Mouse (Mus musculus): ENCODE results near the gene Gpr153. TPM values are rescaled to one million over a fixed set of nuclear protein-coding genes. Genes with fewer than 3 reads are reported as not detected.

Gene Gpr153
- polyA plus RNA-seq, 1 experiment from 2014 or later = 2.9 TPM

- TF ChIP-seq CTCF (IDR thresholded peaks at IDR 0.05; ENCODE audit: low read depth) = no peak
- H3K27me3 ChIP-seq (replicated peaks; ENCODE audit: control insufficient read depth, insufficient read depth, low read length) = peaks cover 66% of the 10 kb centered on the region
Measured at GRCm38 (mm10) chr4:152282721-152283120, 8.7 kb downstream of the Gpr153 start.

GRCm38 (mm10) chr4:152283186-152283950 is 9.3 kb downstream of the Gpr153 start:
- WGBS = 7% methylated on average over 70 of the region's 70 CpGs
- Histone ChIP-seq H3K4me2 (replicated peaks; ENCODE audit: low read depth) (peak overlapping the region; percentile 46), H3K27ac (ENCODE audit: low read depth, low read length) (no peak overlapping the region), H3K4me3 (ENCODE audit: low read depth, low read length) (peak overlapping the region; percentile 18), H3K36me3 (ENCODE audit: control insufficient read depth, insufficient read depth) (no peaks in the 10 kb centered on the region; the same call in 1 of the 2 replicates), H3K9me3 (ENCODE audit: control insufficient read depth) (no peaks in the 10 kb centered on the region), H3K27me3 (replicated peaks; ENCODE audit: control insufficient read depth, insufficient read depth, low read length) (peaks cover 73% of the 10 kb centered on the region), H3K4me1 (replicated peaks; ENCODE audit: control insufficient read depth, insufficient read depth, low read length) (no peaks in the 10 kb centered on the region), H3K9ac (ENCODE audit: low read depth, low read length) (no peak overlapping the region)
- peak; percentile 98 for TF ChIP-seq CTCF (IDR thresholded peaks at IDR 0.05; ENCODE audit: low read depth)
- ATAC-seq = peak; percentile 79

More at GRCm38 (mm10) chr4:152282721-152283120, 8.7 kb downstream of the Gpr153 start:
- Histone ChIP-seq H3K36me3 (ENCODE audit: control insufficient read depth, insufficient read depth) (no peaks in the 10 kb centered on the region; the same call in 1 of the 2 replicates), H3K4me3 (ENCODE audit: low read depth, low read length) (peak overlapping the region; percentile 18), H3K4me1 (replicated peaks; ENCODE audit: control insufficient read depth, insufficient read depth, low read length) (no peaks in the 10 kb centered on the region), H3K9ac (ENCODE audit: low read depth, low read length) (no peak overlapping the region; the same call in 1 of the 2 replicates), H3K4me2 (replicated peaks; ENCODE audit: low read depth) (peak overlapping the region; percentile 46), H3K9me3 (ENCODE audit: control insufficient read depth) (no peaks in the 10 kb centered on the region), H3K27ac (ENCODE audit: low read depth, low read length) (no peak overlapping the region)
- ATAC-seq = no peak
- WGBS = 21% methylated on average over 34 of the region's 34 CpGs

- no peak for ATAC-seq
- Histone ChIP-seq H3K4me2 (replicated peaks; ENCODE audit: low read depth) (no peak overlapping the region), H3K27me3 (replicated peaks; ENCODE audit: control insufficient read depth, insufficient read depth, low read length) (peaks cover 85% of the 10 kb centered on the region), H3K36me3 (ENCODE audit: control insufficient read depth, insufficient read depth) (no peaks in the 10 kb centered on the region; the same call in 1 of the 2 replicates), H3K9ac (ENCODE audit: low read depth, low read length) (no peak overlapping the region), H3K27ac (ENCODE audit: low read depth, low read length) (no peak overlapping the region), H3K9me3 (ENCODE audit: control insufficient read depth) (no peaks in the 10 kb centered on the region), H3K4me3 (ENCODE audit: low read depth, low read length) (no peak overlapping the region), H3K4me1 (replicated peaks; ENCODE audit: control insufficient read depth, insufficient read depth, low read length) (no peaks in the 10 kb centered on the region)
- TF ChIP-seq CTCF (IDR thresholded peaks at IDR 0.05; ENCODE audit: low read depth) = peak; percentile 81
- 2% methylated on average over 10 of the region's 10 CpGs for WGBS
Measured at GRCm38 (mm10) chr4:152285505-152285904, 11.5 kb downstream of the Gpr153 start.

- no peak for TF ChIP-seq CTCF (IDR thresholded peaks at IDR 0.05; ENCODE audit: low read depth)
- Histone ChIP-seq H3K9me3 (ENCODE audit: control insufficient read depth) (no peaks in the 10 kb centered on the region), H3K4me2 (replicated peaks; ENCODE audit: low read depth) (peak overlapping the region; percentile 35; the same call in 1 of the 2 replicates), H3K4me3 (ENCODE audit: low read depth, low read length) (no peak overlapping the region), H3K4me1 (replicated peaks; ENCODE audit: control insufficient read depth, insufficient read depth, low read length) (no peaks in the 10 kb centered on the region), H3K27me3 (replicated peaks; ENCODE audit: control insufficient read depth, insufficient read depth, low read length) (peaks cover 85% of the 10 kb centered on the region), H3K27ac (ENCODE audit: low read depth, low read length) (no peak overlapping the region), H3K36me3 (ENCODE audit: control insufficient read depth, insufficient read depth) (no peaks in the 10 kb centered on the region; the same call in 1 of the 2 replicates), H3K9ac (ENCODE audit: low read depth, low read length) (no peak overlapping the region)
- 2% methylated on average over 32 of the region's 32 CpGs for WGBS
- no peak for ATAC-seq
Measured at GRCm38 (mm10) chr4:152286183-152286582, 12.2 kb downstream of the Gpr153 start.

- Histone ChIP-seq H3K27me3 (replicated peaks; ENCODE audit: control insufficient read depth, insufficient read depth, low read length) (peaks cover 85% of the 10 kb centered on the region), H3K27ac (ENCODE audit: low read depth, low read length) (no peak overlapping the region), H3K36me3 (ENCODE audit: control insufficient read depth, insufficient read depth) (no peaks in the 10 kb centered on the region; the same call in 1 of the 2 replicates), H3K4me1 (replicated peaks; ENCODE audit: control insufficient read depth, insufficient read depth, low read length) (no peaks in the 10 kb centered on the region), H3K4me3 (ENCODE audit: low read depth, low read length) (no peak overlapping the region), H3K9ac (ENCODE audit: low read depth, low read length) (no peak overlapping the region), H3K9me3 (ENCODE audit: control insufficient read depth) (no peaks in the 10 kb centered on the region), H3K4me2 (replicated peaks; ENCODE audit: low read depth) (no peak overlapping the region; the same call in 1 of the 2 replicates)
- TF ChIP-seq CTCF (IDR thresholded peaks at IDR 0.05; ENCODE audit: low read depth) = peak; percentile 16; the same call in 1 of the 2 replicates
- ATAC-seq = no peak
- 6% methylated on average over 26 of the region's 26 CpGs for WGBS
Measured at GRCm38 (mm10) chr4:152286887-152287286, 12.9 kb downstream of the Gpr153 start.

- 24% methylated on average over 19 of the region's 19 CpGs for WGBS
- no peak for ATAC-seq
Measured at GRCm38 (mm10) chr4:152287317-152288120, 13.5 kb downstream of the Gpr153 start.

More at GRCm38 (mm10) chr4:152287317-152288120, 13.5 kb downstream of the Gpr153 start:
- Histone ChIP-seq H3K9me3 (ENCODE audit: control insufficient read depth) (no peaks in the 10 kb centered on the region), H3K27ac (ENCODE audit: low read depth, low read length) (no peak overlapping the region), H3K9ac (ENCODE audit: low read depth, low read length) (no peak overlapping the region), H3K27me3 (replicated peaks; ENCODE audit: control insufficient read depth, insufficient read depth, low read length) (peaks cover 83% of the 10 kb centered on the region), H3K4me3 (ENCODE audit: low read depth, low read length) (no peak overlapping the region), H3K4me2 (replicated peaks; ENCODE audit: low read depth) (no peak overlapping the region), H3K4me1 (replicated peaks; ENCODE audit: control insufficient read depth, insufficient read depth, low read length) (no peaks in the 10 kb centered on the region), H3K36me3 (ENCODE audit: control insufficient read depth, insufficient read depth) (no peaks in the 10 kb centered on the region; the same call in 1 of the 2 replicates)
- TF ChIP-seq CTCF (IDR thresholded peaks at IDR 0.05; ENCODE audit: low read depth) = no peak
